Mouse (Mus musculus) mouse trophoblast stem cell (cell line): Measurements from ENCODE around the gene Scgb2b18.
"Not testable (repeated sequence)": the region's sequence is repeated elsewhere in the genome, so short reads cannot be mapped to it uniquely, and the experiment has no call there.

Source experiments
- in situ Hi-C, 2 experiments: fragments of 300-500 bp; cut with MseI, MboI; formaldehyde crosslinking; loops; 2 replicates in 1 of 2; 3 replicates in 1 of 2; pipeline ENCODE4 v1.15.1; 2025

Scgb2b18 gene

GRCm38 (mm10) chr7:33173764-33174163 lies at the start of gene Scgb2b18:
Gene Scgb2b18, minus strand, starts transcription at chr7:33173864.
- in situ Hi-C loops, result not testable (repeated sequence)

- in situ Hi-C loops, result not testable (repeated sequence)
Observed at GRCm38 (mm10) chr7:33185268-33185667, 11.6 kb upstream of the Scgb2b18 start, which contains the start of gene Scgb1b18. Gene Scgb1b18, plus strand, starts transcription at chr7:33185568.
